Mouse (Mus musculus): ENCODE results near the gene Prps1l1.

The Prps1l1 gene

DNA sequence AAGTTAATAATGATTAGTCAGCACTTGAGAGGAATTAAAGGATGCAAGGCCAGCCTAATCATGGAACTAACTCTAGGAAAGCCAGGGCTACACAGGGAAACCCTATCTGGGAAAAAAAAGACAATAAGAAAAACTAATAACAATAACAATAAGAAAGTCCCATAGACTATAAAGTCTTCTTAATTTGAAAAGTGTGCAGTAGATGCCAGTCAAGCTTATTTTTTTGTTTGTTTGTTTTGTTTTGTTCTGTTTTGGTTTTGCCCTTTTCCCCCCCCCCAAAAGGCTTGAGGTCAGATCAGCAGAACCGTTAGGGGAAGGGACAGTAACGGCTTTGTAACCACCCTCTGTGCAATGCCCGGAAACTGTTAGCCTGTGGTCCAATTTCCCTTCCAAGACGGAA is at the start of gene Prps1l1:
TSS of gene Prps1l1 (plus strand) at position 301 of the 400 bp plus-strand sequence.
- DNase-seq (ENCODE audit: low read depth, low spot score), result no peak

DNA sequence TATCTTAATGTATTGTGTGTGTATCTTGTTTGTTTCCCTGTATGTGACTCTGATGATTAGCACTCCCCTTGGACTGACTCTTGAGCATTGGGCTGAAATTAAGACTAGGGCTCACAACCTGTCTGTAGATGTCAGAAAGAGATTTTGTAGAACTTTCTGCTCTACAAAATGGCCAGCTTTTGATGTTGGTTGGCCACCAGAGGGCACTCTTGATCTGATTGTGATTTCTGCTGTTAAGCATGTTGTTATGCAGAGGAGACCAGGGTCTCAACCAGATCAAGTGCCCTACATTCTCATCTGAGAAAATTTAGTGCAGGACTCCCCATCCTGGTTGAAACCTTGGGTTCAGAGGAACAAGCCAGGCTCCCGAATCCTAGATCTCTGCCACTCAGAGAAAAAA is 46.6 kb upstream of the Prps1l1 start:
- peak; percentile 9 for DNase-seq (ENCODE audit: low read depth, low spot score)

DNA sequence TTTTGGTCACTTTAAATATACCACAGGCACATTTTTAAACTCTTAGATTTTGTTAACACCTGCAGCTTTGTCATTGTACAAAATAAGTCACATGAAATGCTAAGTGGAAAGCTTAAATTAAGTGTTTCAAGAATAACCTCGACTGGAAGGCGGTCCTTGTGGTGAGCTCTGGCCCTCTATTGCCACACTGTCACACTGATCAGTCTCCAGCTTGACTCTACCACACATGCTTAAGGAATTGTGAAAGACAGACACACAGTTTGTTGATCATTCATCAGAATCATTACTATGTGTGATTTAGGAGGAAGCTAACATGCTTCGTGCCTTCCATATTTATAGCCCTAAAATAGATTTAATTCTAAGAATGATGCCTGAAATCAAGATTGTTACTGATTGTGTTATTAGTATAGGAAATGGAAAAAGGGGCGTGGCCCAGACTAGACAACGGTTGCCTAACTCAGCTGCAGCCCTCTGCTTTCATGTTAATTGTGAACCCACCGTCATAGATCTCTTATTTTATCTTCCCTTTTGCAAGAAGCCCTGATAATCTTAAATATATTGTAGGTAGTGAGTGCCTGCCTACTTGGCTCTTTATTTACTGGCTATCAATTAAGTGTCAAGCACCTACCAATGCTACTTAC is 35.4 kb upstream of the Prps1l1 start:
- no peak for DNase-seq (ENCODE audit: low read depth, low spot score)

DNA sequence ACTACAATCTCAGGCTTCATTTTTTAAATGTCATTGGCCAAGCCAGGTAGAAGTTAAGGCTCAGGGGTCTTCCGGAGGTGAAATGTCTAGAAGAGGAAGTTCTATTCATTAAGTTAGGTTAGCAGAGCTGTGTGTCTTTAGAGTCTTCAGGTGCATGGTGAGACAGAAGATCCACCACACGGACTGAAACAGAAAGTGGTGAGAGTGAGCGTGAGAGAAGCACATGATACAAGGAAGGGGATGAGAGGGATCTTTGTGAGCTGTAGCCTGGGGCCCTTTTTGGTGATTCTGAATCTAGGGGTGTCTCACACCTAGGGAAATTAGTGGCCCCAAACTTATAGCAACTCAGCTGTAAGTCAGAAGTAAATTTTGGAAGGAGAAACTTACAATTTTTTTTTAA is 8.6 kb upstream of the Prps1l1 start:
- no peak for DNase-seq (ENCODE audit: low read depth, low spot score)

DNA sequence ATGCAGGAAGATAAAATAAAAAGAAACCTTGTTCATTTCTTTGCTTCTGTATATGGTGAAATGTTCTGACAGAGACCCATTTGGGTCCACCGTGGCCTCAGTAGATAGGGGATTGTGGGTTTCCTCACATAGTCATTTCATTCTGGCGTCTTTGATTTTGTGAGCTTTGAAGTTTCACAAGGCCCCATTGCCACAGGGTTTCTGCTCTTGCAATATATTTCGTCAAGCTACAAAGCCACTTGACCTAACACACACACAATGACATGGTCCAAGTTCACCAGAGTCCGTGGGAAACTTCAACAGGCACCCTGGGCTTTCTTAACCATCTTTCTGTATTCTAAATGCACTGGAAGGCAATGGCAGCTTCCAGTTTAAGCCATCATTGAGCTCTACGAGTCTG is 1.3 kb downstream of the Prps1l1 start:
- DNase-seq (ENCODE audit: low read depth, low spot score), result no peak

DNA sequence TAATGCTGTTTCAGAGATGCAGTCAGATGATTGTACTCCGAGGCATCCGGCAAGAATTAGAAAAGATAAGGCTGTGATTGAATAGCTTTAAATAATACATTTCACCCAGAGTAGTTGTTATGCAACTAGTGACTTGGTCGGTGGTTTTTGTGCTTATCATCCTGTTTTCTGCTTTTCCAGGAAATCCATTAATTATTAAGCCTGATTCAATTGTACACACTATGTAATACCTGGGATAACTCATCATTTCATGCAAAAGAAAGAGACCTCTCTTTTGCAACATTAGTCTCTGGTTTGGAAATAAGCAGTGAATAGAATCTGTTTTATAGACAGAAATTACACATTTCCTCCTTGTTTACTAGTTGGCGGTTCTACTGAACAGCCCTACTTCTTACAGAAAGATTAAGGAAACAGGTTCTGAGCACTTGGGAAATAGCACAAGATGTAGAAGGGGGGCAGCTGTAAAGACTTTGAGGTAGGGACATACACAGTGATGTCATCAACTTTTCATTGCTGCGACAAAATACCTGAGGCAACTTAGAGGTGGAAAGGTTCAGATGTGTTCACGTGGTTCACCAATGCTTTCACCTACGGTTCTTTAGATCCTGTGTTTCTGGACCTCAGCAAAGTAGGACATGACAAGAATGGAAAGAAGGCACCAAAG is 5.1 kb downstream of the Prps1l1 start:
- no peak for DNase-seq (ENCODE audit: low read depth, low spot score)

DNA sequence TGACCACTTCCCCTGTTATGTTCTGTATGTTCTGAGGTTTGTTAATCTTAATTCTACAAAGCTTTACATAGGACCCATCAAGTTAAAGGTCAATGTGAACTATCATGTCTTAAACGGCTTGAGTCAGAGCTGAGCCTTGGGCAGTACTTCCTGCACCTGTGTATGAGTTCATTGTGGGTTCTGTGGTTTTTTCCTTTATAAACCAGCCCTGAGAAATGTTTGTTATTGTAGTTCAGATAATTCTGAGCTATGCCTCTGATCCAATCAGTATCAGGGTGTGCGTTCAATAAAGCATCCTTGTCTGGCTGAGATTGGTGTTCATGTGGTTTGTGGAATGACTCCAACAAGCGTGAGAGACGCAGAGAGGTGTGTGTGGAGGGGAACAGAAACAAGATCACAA is 5.8 kb downstream of the Prps1l1 start:
- peak; percentile 51 for DNase-seq (ENCODE audit: low read depth, low spot score)

DNA sequence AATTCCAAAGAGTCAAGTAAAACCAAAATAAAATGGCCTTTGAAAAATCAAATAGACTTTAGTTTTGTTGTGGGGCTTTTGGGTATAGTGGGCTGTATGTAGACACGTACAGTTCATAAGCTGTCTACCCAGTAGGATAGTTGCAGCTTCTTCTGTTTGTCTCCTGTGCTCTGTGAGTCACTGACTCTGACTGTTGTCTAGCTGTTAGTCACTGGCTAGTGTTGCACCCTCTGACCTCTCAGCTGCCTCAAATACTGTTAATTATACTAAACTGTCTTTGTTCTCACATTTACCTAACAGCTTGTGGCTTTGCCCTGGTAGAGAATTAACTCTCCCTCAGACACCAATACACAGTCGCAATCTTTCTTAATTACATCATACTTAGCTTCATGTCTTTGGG is 7.3 kb downstream of the Prps1l1 start:
- no peak for DNase-seq (ENCODE audit: low read depth, low spot score)

DNA sequence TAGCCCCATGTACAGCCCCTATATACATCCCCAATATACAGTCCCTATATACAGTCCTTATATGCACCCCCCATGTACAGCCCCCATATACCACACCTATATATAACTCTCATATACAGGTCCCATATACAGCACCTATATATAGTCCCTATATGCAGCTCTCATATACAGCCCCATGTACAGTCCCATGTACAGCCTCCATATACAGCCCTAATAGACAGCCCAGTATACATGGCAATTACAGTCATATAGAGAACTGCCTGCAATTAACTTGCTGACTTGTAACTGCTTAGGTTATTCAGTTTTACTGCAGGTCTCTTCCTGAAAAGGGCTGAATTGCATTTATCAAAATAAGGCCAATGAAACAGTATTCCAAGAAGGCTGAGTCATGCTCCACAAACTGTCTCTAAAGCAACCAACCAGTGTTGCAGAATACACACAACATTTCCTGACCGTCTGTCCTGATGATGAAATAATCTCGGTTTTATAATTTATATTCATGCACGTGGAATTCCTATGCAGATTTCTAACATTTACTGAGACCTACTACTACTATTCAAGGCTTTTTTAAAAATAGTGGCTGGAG is 13.1 kb downstream of the Prps1l1 start:
- no peak for DNase-seq (ENCODE audit: low read depth, low spot score)

DNA sequence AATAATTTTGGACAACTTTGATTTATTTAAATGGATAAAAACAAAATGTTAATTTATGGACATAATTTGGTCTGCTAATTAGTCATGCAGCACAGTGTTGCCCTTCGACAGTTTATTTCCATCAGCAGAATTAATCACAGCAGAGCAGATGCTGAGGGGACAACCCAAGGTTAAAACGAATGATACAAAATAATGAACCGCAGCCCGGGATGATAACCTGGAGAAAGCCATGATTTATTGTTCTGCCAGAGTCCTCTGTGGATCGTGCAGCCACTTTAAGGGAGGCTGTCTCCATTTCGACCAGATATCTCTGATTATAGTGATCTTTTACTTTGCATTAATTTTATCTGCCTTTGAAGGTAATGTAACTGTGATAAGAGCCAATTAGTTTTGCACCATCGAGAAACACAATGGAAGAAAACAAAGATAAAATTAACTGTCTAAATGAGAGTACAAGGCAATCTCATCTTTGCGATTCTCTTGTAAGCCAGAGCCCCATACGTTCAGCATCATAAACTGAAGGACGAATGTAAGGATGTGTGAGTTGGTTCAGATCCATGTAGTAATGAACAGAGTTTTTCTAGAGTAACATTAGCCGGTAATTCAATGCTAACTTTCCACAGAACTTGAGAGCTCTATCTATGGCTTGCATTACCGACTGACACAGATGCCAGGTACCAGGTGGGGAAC is 14.4 kb downstream of the Prps1l1 start:
- DNase-seq (ENCODE audit: low read depth, low spot score), result no peak

DNA sequence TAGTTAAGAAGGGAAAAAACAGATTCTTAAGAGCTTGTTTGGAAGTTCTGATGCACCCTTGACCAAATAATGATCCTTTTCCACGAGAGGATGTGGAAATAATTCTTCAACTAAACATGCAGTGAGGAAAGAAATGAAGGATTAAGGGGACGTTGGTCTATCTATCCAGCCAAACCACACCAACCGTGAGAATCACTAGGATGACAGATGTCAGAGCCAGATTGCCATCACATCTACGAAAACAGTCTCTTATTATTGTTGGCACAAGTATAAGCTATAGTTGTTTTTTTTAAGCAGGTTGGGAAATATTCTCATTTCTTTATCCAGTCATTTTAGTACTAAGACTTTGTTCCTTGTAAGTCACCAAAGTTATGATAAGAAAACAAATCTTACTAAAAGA is 15.8 kb downstream of the Prps1l1 start:
- no peak for DNase-seq (ENCODE audit: low read depth, low spot score)

DNA sequence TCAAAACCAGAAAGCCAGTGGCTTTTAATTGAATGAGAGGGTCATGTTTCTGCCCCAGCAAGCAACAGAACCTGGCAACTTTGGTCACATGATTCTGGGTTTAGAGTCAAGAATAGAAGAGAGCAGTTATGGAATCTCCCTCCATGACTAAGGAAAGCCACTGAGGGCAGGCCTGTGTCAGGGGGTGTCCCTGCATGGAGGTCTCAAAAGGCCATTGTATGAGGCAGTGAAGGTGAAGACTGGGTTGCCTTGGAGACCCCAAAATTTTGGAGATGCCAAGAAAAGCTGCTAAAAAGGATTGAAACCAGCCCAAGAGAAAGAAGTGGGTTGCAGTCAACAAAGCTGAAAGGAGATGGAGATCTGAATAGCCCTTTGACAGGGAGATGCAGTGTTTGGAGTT is 21.2 kb downstream of the Prps1l1 start:
- no peak for DNase-seq (ENCODE audit: low read depth, low spot score)

DNA sequence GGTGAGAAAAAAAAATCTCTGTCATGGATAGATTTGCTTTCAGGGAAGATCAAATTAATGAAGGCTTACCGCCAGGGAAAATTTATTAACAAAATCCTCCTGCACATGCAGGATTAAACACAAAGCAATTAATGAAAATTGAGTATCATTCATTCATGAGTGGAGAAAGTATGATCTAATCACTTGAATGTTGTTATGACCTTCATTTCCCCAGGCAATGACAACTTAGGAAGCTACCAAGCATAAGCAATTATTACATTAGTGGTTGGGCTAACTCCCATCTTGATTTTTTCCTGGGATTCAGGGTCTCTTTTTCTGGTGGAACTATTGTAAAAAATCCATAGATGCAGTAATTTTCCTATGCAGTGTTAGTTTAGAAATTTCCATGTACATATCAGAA is 23.3 kb downstream of the Prps1l1 start:
- DNase-seq (ENCODE audit: low read depth, low spot score), result no peak

DNA sequence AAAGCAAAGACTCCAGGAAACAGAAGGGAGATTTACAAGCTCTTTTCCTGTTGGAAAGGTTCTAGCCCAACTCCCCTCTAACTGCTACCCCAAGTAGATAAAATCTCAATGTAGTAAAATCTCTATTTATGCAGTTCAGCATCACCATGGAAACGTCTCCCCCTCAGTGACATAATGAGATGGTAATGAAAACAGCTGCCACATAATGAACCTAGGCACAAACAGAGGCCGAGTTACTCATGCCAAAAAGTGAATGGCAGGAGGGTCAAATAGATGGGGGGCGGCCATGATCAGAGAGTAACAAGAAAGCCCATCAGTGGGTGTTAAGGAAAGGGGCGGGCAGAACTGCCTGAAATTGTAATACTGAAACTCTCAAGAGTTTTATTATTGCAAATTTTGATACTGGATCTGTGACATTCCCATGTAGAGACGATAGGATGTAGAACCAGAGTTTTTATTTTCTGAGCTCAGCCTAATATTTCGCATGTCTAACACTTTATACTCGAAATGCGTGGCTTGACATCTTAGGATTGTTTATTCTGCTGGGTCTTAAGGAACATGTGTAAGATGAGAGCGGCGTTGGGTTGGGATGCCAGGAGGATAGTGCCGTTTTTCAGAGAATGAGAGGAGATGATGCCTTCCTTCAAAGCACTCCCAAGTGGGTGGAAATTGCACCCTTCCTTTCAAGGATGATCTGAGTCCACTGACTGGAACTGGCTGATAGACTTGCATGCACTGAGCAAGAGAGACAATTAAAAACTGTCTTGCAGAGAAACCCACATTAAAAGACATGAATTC is 24.0 kb downstream of the Prps1l1 start:
- DNase-seq (ENCODE audit: low read depth, low spot score), result no peak

DNA sequence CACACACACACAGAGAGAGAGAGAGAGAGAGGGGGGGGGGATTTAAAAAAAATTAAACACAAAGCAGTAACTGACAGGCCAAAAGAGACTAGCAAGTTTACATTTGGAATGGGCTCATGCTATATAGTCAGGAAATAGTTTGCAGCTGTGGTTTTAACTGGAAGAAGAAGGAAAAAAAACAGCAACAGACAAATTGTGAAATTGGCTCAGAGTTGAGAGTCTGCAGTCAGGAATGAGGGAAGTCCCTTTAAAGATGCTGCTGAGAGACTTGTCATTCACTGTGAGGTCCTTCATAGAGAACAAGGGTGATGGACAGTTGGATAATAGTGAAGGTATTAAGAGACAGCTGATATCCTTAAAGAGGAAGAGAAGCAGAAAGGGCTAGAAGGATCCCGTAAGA is 26.9 kb downstream of the Prps1l1 start:
- no peak for DNase-seq (ENCODE audit: low read depth, low spot score)

DNA sequence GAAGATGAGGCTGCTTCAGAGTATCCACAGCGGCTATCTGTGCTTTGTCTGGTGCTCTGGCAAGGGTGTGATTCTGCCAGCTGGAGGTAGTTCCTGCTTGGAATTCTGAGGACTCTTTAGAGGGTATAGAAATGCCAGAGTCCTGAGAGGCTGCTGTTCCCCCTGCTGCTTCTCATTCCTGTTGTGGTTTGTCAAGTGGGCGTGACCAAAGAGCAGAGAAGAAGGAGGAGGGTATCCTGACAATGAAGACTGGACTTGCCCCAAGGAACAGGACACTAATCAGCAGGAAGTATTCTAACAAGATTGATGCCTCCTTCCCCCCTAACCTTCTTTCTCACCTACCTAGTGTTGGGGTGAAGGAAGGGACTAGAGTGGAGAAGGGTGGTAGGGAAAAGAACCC is 29.4 kb downstream of the Prps1l1 start:
- no peak for DNase-seq (ENCODE audit: low read depth, low spot score)

DNA sequence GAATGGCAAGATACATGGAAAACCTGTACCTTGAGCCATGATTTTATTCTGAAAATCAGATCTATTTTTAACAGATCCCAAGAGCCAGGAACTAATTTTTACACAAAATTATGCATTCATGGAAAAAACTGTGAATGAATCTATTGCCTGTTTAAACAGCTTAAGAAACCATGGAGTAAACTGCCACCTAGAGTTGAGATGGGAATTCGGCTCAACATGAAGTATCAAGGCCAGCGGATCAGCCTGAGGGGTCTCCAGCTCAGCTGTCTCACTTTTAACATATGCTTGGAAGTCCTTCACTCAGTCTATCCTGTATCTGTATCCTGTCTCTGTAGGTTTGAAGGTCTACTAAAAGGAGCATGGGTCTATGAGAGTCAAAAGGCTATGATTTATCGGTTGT is 31.5 kb downstream of the Prps1l1 start:
- no peak for DNase-seq (ENCODE audit: low read depth, low spot score)

DNA sequence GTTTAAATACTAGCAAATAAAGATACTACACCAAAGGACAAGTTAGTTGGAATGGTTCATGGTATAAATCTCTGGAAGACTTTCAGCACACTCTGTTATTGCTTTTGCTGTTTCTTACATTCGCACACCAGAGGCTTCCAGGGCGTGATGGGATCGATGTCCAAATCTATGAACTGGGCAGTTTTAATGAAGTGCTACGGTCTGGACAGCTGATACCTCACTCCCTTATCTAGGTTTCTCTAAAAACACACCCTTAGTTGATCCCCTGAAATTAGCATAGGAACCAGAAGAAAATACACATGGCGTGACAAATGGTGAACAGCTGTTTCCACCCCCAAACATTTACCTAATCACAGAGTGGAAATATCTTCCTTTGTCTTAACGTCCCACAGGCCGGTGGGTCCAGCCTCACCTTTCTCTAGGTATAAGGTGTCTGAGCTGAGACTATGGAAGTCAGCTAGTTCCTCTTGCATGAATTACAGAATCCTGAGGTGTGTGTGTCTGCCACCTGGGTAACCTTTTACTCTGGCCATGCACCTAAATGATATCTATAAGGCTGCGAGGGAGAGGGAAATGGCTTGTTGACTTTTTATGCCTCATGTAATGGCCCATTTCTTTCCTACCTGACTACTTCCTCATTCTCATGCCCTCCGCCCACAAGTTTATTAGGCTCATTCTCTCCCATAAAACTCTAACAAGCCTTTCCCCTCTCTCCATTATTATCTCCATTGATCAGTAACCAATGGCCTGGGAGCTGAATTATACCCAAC is 32.1 kb downstream of the Prps1l1 start:
- DNase-seq (ENCODE audit: low read depth, low spot score), result no peak

DNA sequence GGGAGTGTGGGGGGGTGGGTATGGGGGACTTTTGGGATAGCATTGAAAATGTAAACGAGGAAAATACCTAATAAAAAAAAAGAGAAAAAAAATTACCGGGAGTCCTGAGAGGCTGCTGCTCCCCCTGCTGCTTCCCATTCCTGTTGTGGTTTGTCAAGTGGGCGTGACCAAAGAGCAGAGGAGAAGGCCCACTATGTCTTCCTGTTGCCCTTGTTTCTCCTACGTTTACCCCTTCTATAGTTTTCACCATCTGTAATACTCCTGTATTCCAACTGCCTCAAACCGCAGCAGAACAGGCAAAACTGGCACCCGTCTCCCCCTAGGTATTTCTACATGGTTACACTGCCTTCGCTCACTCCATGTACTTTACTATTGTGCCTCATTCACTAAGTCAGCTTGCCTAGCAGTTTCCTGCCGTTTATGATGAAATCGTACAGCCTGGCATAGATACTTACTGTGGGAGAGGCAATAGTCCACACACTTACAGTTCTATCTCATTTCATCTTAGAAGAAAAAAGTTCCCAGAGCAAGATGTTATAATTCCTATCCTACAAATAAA is 34.2 kb downstream of the Prps1l1 start:
- no peak for DNase-seq (ENCODE audit: low read depth, low spot score)

DNA sequence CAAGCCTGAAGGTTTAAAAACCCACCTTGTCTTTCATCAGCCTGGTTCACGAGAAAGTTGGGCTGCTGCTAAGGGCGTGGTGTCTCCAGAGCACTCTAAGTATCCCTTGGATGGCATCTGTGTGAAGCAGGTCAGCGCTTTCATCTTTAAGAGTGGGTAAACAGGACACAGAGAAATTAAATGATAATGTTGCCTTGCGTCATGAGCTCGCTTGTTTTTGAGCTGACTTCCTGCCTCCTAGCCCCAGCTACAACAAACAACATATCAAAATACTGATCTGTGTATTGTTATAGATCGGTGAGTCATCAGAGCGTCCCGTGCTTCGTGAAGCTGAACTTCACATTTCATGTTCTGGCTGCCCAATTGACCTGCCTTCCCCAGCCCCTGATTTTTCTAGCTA is 36.7 kb downstream of the Prps1l1 start:
- peak; percentile 21 for DNase-seq (ENCODE audit: low read depth, low spot score)

DNA sequence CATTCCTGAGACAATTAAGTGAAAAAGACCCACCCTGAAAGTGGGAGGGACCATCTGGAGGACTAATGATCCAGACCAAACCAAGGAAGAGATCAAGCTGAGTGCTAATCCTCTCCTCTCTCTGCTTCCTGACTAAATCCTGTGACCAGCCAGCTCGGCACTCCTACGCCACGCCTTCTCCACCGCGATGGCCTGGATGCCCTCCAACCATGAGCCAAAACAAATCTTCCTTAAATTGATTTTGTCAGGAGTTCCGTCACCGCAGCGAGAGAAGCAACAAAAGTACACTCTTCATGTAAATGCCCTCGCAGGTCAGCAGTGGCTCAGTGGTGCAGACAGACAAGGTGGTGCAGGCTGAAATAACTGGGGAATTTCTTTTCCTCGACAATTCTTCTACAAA is 37.5 kb downstream of the Prps1l1 start:
- DNase-seq (ENCODE audit: low read depth, low spot score), result no peak

Data from CD4-positive helper T cell, adult 2 months (primary cell).